Mouse (Mus musculus) ES-E14 (cell line): ENCODE data around the gene Mc3r.

Source experiments
- CHD2 ChIP-seq: IDR thresholded peaks from 2 replicates; pipeline ENCODE4 v1.6.1; 2014; ENCODE audit warnings: mild to moderate bottlenecking, low read depth, low read length, inconsistent platforms
- MAFK ChIP-seq: IDR thresholded peaks from 2 replicates; pipeline ENCODE4 v1.6.1; 2014; ENCODE audit warnings: mild to moderate bottlenecking, low read depth, low read length, inconsistent platforms; ENCODE audit not compliant: insufficient read depth
- ZNF384 ChIP-seq: IDR thresholded peaks from 2 replicates; pipeline ENCODE4 v1.6.1; 2012; ENCODE audit warnings: low read depth, low read length, inconsistent platforms

- TF ChIP-seq MAFK (no peak), CHD2 (no peak), ZNF384 (no peak)
Measured at GRCm38 (mm10) chr2:172291025-172291424, 42.7 kb downstream of the Mc3r start.
